Mouse (Mus musculus) heart, postnatal 0 days (tissue): ENCODE measurements at regions not wholly inside any gene's neighbourhood (a gene's known extent, or its start where the extent isn't known, plus 50 kb on each side); places are given as distances from the start of the nearest gene placed in this dataset.

Experiments used
- ATAC-seq: fragments of 200-750 bp; cut with Nextera tagmentation; 2 replicates; pipeline ENCODE4 v1.8.0; 2017; ENCODE audit warnings: low read depth, moderate number of reproducible peaks, moderate library complexity; ENCODE audit not compliant: insufficient read depth
- DNase-seq: peaks from one replicate; pipeline ENCODE4 v3.0.0-alpha.2; 2016; ENCODE audit warnings: low spot score
- H3K27ac ChIP-seq: fragments of 300-500 bp; sonication (generic); 2 replicates; pipeline ENCODE4 v1.5.1; 2014; ENCODE audit warnings: low read depth, mild to moderate bottlenecking
- H3K27me3 ChIP-seq: fragments of 300-500 bp; sonication (generic); 2 replicates; pipeline ENCODE4 v1.6.1; 2014; ENCODE audit warnings: low read length, mixed read lengths; ENCODE audit not compliant: control insufficient read depth, insufficient read depth
- H3K36me3 ChIP-seq: fragments of 300-500 bp; sonication (generic); replicated peaks from 2 replicates; pipeline ENCODE4 v1.6.1; 2014; ENCODE audit warnings: low read length, mixed read lengths; ENCODE audit not compliant: control insufficient read depth, insufficient read depth
- H3K4me1 ChIP-seq: fragments of 300-500 bp; sonication (generic); 2 replicates; pipeline ENCODE4 v1.6.1; 2014; ENCODE audit warnings: antibody characterized with exemption; ENCODE audit not compliant: control insufficient read depth, insufficient read depth
- H3K4me2 ChIP-seq: fragments of 300-500 bp; sonication (generic); 2 replicates; pipeline ENCODE4 v1.6.1; 2014; ENCODE audit warnings: low read depth, mild to moderate bottlenecking, low read length, moderate library complexity
- H3K4me3 ChIP-seq: fragments of 300-500 bp; sonication (generic); 2 replicates; pipeline ENCODE4 v1.5.1; 2014; ENCODE audit warnings: low read depth, low read length
- H3K9ac ChIP-seq: fragments of 300-500 bp; sonication (generic); replicated peaks from 2 replicates; pipeline ENCODE4 v1.6.1; 2014; ENCODE audit warnings: low read depth, low read length, mixed read lengths
- H3K9me3 ChIP-seq: fragments of 300-500 bp; sonication (generic); replicated peaks from 2 replicates; pipeline ENCODE4 v1.6.1; 2016; ENCODE audit warnings: low read length; ENCODE audit not compliant: control insufficient read depth
- CTCF ChIP-seq: IDR thresholded peaks from 2 replicates; pipeline ENCODE4 v1.5.1; 2016; ENCODE audit warnings: antibody characterized with exemption, control low read depth, low read depth
- EP300 ChIP-seq: IDR thresholded peaks from 2 replicates; pipeline ENCODE4 v1.6.1; 2016; ENCODE audit warnings: antibody characterized with exemption, low read depth
- WGBS: fragments of 180-500 bp; shearing (Covaris S2); extraction: QIAGEN DNeasy Blood & Tissue Kit; methylation state at CpG from one replicate; pipeline ENCODE4 v1.1.7; 2014; 5-methylcytosine and 5-hydroxymethylcytosine counted together

GRCm38 (mm10) chr1:23689398-23689797, 72.2 kb upstream of the B3gat2 start:
- 70% methylated on average over 7 of the region's 7 CpGs for WGBS
- Histone ChIP-seq H3K4me1 (no peaks in the 10 kb centered on the region), H3K36me3 (no peaks in the 10 kb centered on the region), H3K27me3 (no peaks in the 10 kb centered on the region), H3K4me3 (no peak overlapping the region), H3K4me2 (no peak overlapping the region), H3K27ac (no peak overlapping the region), H3K9me3 (no peaks in the 10 kb centered on the region), H3K9ac (no peak overlapping the region)
- DNase-seq: no peak
- no peak for TF ChIP-seq EP300
- no peak for TF ChIP-seq CTCF
- no peak for ATAC-seq

GRCm38 (mm10) chr1:23705489-23705888, 56.1 kb upstream of the B3gat2 start:
- Histone ChIP-seq H3K27ac (no peak overlapping the region), H3K9ac (no peak overlapping the region), H3K4me1 (no peaks in the 10 kb centered on the region), H3K36me3 (no peaks in the 10 kb centered on the region), H3K4me2 (no peak overlapping the region), H3K9me3 (no peaks in the 10 kb centered on the region), H3K27me3 (no peaks in the 10 kb centered on the region), H3K4me3 (no peak overlapping the region)
- ATAC-seq: no peak
- WGBS: 22% methylated on average over 6 of the region's 6 CpGs
- DNase-seq: no peak
- TF ChIP-seq EP300 (no peak), CTCF (peak; percentile 54)

GRCm38 (mm10) chr1:23706450-23706849, 55.1 kb upstream of the B3gat2 start:
- TF ChIP-seq CTCF (no peak), EP300 (no peak)
- H3K4me2 ChIP-seq: no peak overlapping the region
- 33% methylated on average over 4 of the region's 4 CpGs for WGBS
- H3K36me3 ChIP-seq: no peaks in the 10 kb centered on the region
- no peak overlapping the region for H3K27ac ChIP-seq
- ATAC-seq (no peak), DNase-seq (no peak)
- H3K4me1 ChIP-seq: no peaks in the 10 kb centered on the region
- H3K27me3 ChIP-seq: no peaks in the 10 kb centered on the region
- no peak overlapping the region for H3K9ac ChIP-seq
- no peaks in the 10 kb centered on the region for H3K9me3 ChIP-seq
- no peak overlapping the region for H3K4me3 ChIP-seq
